Mouse (Mus musculus) right cerebral cortex, postnatal 4 days (tissue): ENCODE data around the gene Ccrl2.

Experiments used
- DNase-seq: peaks from one replicate; pipeline ENCODE4 v3.0.0-alpha.2; 2022

The Ccrl2 gene

GRCm38 (mm10) chr9:111057544-111058370 lies 438 bp upstream of the Ccrl2 start:
- DNase-seq = no peak

GRCm38 (mm10) chr9:111056519-111056797 lies 861 bp downstream of the Ccrl2 start:
- DNase-seq = no peak

- DNase-seq = no peak
These were observed 1.4 kb downstream of the Ccrl2 start for GRCm38 (mm10) chr9:111055800-111056518.

- no peak for DNase-seq
These were observed 2.4 kb downstream of the Ccrl2 start for GRCm38 (mm10) chr9:111054923-111055322.

- DNase-seq = no peak
These were observed 8.9 kb downstream of the Ccrl2 start for GRCm38 (mm10) chr9:111048452-111048851.

- no peak for DNase-seq
These were observed 10.1 kb downstream of the Ccrl2 start for GRCm38 (mm10) chr9:111047266-111047665.

GRCm38 (mm10) chr9:111046222-111046621 lies 11.1 kb downstream of the Ccrl2 start:
- DNase-seq = no peak

- DNase-seq = no peak
These were observed 15.1 kb downstream of the Ccrl2 start for GRCm38 (mm10) chr9:111042266-111042665.

- DNase-seq = no peak
These were observed 17.4 kb downstream of the Ccrl2 start for GRCm38 (mm10) chr9:111039966-111040365.

- DNase-seq = no peak
These were observed 23.6 kb downstream of the Ccrl2 start for GRCm38 (mm10) chr9:111033717-111034116.

- DNase-seq = no peak
These were observed 30.5 kb downstream of the Ccrl2 start for GRCm38 (mm10) chr9:111026791-111027190.

- DNase-seq = no peak
These were observed 38.3 kb downstream of the Ccrl2 start, which contains the start of gene Ltf for GRCm38 (mm10) chr9:111019022-111019421. Ltf (plus strand) TSS chr9:111019271.

GRCm38 (mm10) chr9:111015658-111016057 lies 41.7 kb downstream of the Ccrl2 start:
- DNase-seq = no peak

GRCm38 (mm10) chr9:111012041-111012440 lies 45.3 kb downstream of the Ccrl2 start:
- DNase-seq = no peak

- no peak for DNase-seq
These were observed 45.8 kb downstream of the Ccrl2 start for GRCm38 (mm10) chr9:111011550-111011949.

GRCm38 (mm10) chr9:111009763-111010162 lies 47.6 kb downstream of the Ccrl2 start:
- DNase-seq = no peak

- DNase-seq = no peak
These were observed 50.8 kb downstream of the Ccrl2 start for GRCm38 (mm10) chr9:111006544-111006943.
